Mouse (Mus musculus) spleen, adult 2 months (tissue): ENCODE measurements around the gene Mbd4. TPM values are rescaled to one million over a fixed set of nuclear protein-coding genes. Genes with fewer than 3 reads are reported as not detected.
"Not testable (repeated sequence)": the region's sequence is repeated elsewhere in the genome, so short reads cannot be mapped to it uniquely, and the experiment has no call there.

Experiments used
- DNase-seq, 2 experiments: peaks; one replicate each; pipeline versions ENCODE4 v3.0.0 to v3.0.0-alpha.2; 2012 to 2021; ENCODE audit warnings: low spot score in 2 of 2, low read depth in 1 of 2
- H3K27ac ChIP-seq: fragments of 200-500 bp; 2 replicates; pipeline ENCODE4 v1.5.1; 2012; ENCODE audit warnings: low read length, inconsistent platforms; ENCODE audit not compliant: insufficient read depth
- H3K27me3 ChIP-seq: fragments of 200-500 bp; 2 replicates; pipeline ENCODE4 v1.6.1; 2012; ENCODE audit warnings: mild to moderate bottlenecking, moderate library complexity, low read length, inconsistent platforms; ENCODE audit not compliant: control insufficient read depth, insufficient read depth
- H3K36me3 ChIP-seq: fragments of 200-500 bp; 2 replicates; pipeline ENCODE4 v1.6.1; 2012; ENCODE audit warnings: mild to moderate bottlenecking, low read length, inconsistent platforms; ENCODE audit not compliant: control insufficient read depth, insufficient read depth
- H3K4me1 ChIP-seq: fragments of 200-500 bp; 2 replicates; pipeline ENCODE4 v1.6.1; 2011; ENCODE audit warnings: inconsistent platforms; ENCODE audit not compliant: control insufficient read depth, insufficient read depth, insufficient read length
- H3K4me3 ChIP-seq: fragments of 200-500 bp; 2 replicates; pipeline ENCODE4 v1.5.1; 2011; ENCODE audit warnings: mild to moderate bottlenecking, inconsistent platforms; ENCODE audit not compliant: insufficient read depth, insufficient read length; ENCODE audit errors: extremely low read depth
- CTCF ChIP-seq: fragments of 200-500 bp; IDR thresholded peaks from 2 replicates; pipeline ENCODE4 v1.5.1; 2011; ENCODE audit warnings: mild to moderate bottlenecking, inconsistent platforms; ENCODE audit not compliant: insufficient read depth, insufficient read length, insufficient replicate concordance; ENCODE audit errors: extremely low read depth
- POLR2A ChIP-seq: fragments of 200-500 bp; IDR thresholded peaks from 2 replicates; pipeline ENCODE4 v1.6.1; 2011; ENCODE audit warnings: low read depth, low read length, inconsistent platforms
- WGBS: fragments of 180-500 bp; shearing (Covaris S2); methylation state at CpG from one replicate; pipeline ENCODE4 v1.1.7; 2018; 5-methylcytosine and 5-hydroxymethylcytosine counted together
- polyA plus RNA-seq: library from polyadenylated mRNA; depleted of rRNA; stranded (reverse); fragments of >200 nt; gene quantifications from 2 replicates; pipeline ENCODE4 v1.2.3, GENCODE M21; 2012

The Mbd4 gene
- polyA plus RNA-seq, 1 experiment = 3.5 TPM

DNA sequence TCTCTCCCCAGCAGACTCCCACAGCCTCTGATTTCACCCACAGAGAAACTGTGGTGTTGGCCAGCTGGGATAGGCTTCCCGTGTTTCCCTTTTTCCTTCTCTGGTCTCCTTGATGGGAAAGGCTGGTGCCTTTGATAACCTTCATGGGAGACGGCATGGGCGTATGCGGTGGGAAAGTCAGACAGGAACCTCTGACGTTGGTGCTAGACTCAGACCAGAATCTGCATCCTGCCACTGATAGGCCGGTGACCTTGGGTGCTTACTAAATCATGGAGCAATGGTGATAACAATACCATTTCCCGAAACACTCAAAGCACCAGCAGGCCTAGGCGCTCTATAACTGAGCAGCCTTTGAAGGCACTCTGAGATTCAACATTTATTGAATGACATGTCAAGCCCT lies 27.6 kb upstream of the Mbd4 start:
- Histone ChIP-seq H3K36me3 (no peaks in the 10 kb centered on the region), H3K27ac (no peak overlapping the region), H3K4me3 (no peak overlapping the region), H3K27me3 (no peaks in the 10 kb centered on the region), H3K4me1 (no peaks in the 10 kb centered on the region)
- 89% methylated on average over 8 of the region's 8 CpGs for WGBS
- DNase-seq = no peak
- TF ChIP-seq POLR2A (no peak), CTCF (no peak)

- Histone ChIP-seq H3K27me3 (no peaks in the 10 kb centered on the region), H3K4me1 (no peaks in the 10 kb centered on the region), H3K36me3 (no peaks in the 10 kb centered on the region), H3K4me3 (no peak overlapping the region), H3K27ac (no peak overlapping the region)
- TF ChIP-seq CTCF (no peak), POLR2A (no peak)
- DNase-seq = no peak
- WGBS = 82% methylated on average over 6 of the region's 6 CpGs
Measured at GRCm38 (mm10) chr6:115879736-115880135, 26.6 kb upstream of the Mbd4 start.

GRCm38 (mm10) chr6:115878694-115879093 lies 25.5 kb upstream of the Mbd4 start:
- no peaks in the 10 kb centered on the region for H3K4me1 ChIP-seq
- no peak for DNase-seq
- no peaks in the 10 kb centered on the region for H3K36me3 ChIP-seq
- TF ChIP-seq CTCF (no peak), POLR2A (no peak)
- no peaks in the 10 kb centered on the region for H3K27me3 ChIP-seq
- H3K4me3 ChIP-seq = no peak overlapping the region
- 72% methylated on average over 6 of the region's 6 CpGs for WGBS
- H3K27ac ChIP-seq = no peak overlapping the region

DNA sequence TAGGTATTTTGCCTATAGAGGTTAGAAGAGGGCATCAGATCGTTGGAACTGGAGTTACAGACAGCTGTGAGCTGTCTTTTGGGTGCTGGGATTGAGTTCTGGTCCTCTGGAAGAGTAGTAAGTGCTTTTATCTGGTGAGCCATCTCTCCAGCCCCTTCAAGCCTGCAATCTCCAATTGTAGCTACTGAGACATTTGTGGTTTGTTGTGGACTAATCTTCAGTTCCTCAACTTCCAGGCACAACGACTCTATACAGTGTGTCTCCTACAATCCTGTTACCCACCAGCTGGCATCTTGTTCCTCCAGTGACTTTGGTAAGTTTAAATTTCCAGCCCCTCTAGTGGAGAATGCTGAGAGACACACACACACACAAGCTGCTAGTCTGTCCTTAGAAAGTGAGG lies 24.1 kb upstream of the Mbd4 start:
- TF ChIP-seq CTCF (no peak), POLR2A (no peak)
- H3K27ac ChIP-seq = no peak overlapping the region
- no peaks in the 10 kb centered on the region for H3K36me3 ChIP-seq
- DNase-seq = no peak
- WGBS = 57% methylated on average over 2 of the region's 2 CpGs
- no peak overlapping the region for H3K4me3 ChIP-seq
- H3K4me1 ChIP-seq = no peaks in the 10 kb centered on the region
- H3K27me3 ChIP-seq = no peaks in the 10 kb centered on the region

DNA sequence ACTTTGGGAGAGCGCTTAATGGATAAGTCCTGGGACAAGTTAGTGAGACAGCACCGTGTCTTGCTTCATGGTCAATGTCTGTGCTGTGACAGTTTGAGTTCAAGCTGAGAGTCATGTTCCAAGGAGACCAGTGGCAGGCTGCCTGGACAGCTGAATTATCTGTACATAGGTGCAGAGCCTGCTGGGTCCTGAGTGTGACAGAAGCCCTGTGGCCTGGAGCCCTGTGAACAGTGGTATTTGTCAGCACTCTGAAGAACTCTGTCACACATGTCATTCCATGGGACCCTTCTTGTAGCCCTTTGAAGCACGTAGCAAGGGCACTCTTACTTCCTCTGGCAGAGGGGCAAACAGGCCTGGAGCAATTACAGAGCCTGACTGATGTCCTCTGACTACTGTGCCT lies 18.1 kb upstream of the Mbd4 start:
- WGBS = no CpG with 5 or more reads among the region's 3 CpGs
- not testable (repeated sequence) for H3K36me3 ChIP-seq, H3K4me3 ChIP-seq, H3K27ac ChIP-seq, H3K4me1 ChIP-seq, DNase-seq, H3K27me3 ChIP-seq

- DNase-seq, H3K36me3 ChIP-seq, H3K4me3 ChIP-seq, H3K27me3 ChIP-seq, H3K27ac ChIP-seq, H3K4me1 ChIP-seq: not testable (repeated sequence)
- WGBS = no CpG with 5 or more reads among the region's 3 CpGs
Measured at GRCm38 (mm10) chr6:115867157-115867556, 14.0 kb upstream of the Mbd4 start.

DNA sequence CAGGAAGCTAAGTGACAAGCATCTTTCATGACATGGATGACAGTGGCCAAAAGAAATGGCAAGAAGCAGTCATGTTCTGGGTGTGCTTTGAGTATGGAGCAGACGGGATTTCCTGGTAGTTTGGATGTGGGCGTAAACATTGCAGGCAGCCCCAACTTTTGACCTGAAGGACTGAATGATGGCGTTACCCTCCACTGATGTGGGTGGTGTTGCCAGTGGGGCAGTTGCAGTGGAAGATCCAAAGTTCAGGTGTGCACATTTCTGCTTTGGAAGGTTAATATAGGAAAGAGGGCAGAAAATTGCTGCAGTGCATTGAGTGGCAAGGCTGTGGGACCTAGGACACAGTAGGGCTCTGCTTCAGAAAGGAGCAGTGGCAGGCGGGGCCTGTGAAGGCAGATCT lies 12.1 kb upstream of the Mbd4 start:
- no peak overlapping the region for H3K27ac ChIP-seq

More for the DNA sequence above, 12.1 kb upstream of the Mbd4 start:
- Histone ChIP-seq H3K4me1 (no peaks in the 10 kb centered on the region), H3K27me3 (no peaks in the 10 kb centered on the region), H3K4me3 (no peak overlapping the region), H3K36me3 (no peaks in the 10 kb centered on the region)
- WGBS = 96% methylated on average over 4 of the region's 4 CpGs
- TF ChIP-seq POLR2A = no peak
- no peak for TF ChIP-seq CTCF
- no peak for DNase-seq
